ENCODE assay signal across 18 mouse cellular contexts in genomic region chr3:138479489-138479888, GRCm38 (mm10). TPM values are rescaled to one million over a fixed set of nuclear protein-coding genes. Genes with fewer than 3 reads are reported as not detected.
DNase-seq lines count a peak whose midpoint lies in the region; ATAC-seq and TF ChIP-seq lines count a peak whose summit lies in the region.
"Had no signal": no experiment of that assay in that cellular context is flagged by ENCODE, and none has a peak within 500 bp of the region (broad histone marks: within the 10 kb centered on the region; RNA-seq: fewer than 3 reads in every experiment).

No protein-coding gene starts in this region.

- TF ChIP-seq CTCF in liver, postnatal 0 days (IDR thresholded peaks at IDR 0.05; ENCODE audit: low read depth): no peak

- no peaks in the 10 kb centered on the region for H3K27me3 ChIP-seq in liver, embryonic 12.5 days (replicated peaks)
- no peaks in the 10 kb centered on the region for H3K27me3 ChIP-seq in liver, postnatal 0 days (ENCODE audit: insufficient read depth, low read length)
- H3K27me3 ChIP-seq in liver, embryonic 13.5 days: no peaks in the 10 kb centered on the region
- H3K27me3 ChIP-seq: embryonic facial prominence, embryonic 15.5 days; forebrain, embryonic 15.5 days; heart, embryonic 12.5 days had no signal

- H3K9me3 ChIP-seq in liver, embryonic 12.5 days (replicated peaks): 0 out of 2 replicates have a peak, but pooled peaks cover under 1% of the 10 kb centered on the region
- H3K9me3 ChIP-seq in liver, postnatal 0 days (ENCODE audit: low read length): no peaks in the 10 kb centered on the region
- no peaks in the 10 kb centered on the region for H3K9me3 ChIP-seq in liver, embryonic 13.5 days (replicated peaks)
- H3K9me3 ChIP-seq: embryonic facial prominence, embryonic 15.5 days; forebrain, embryonic 15.5 days; hindbrain, embryonic 10.5 days had no signal

- 63% methylated on average over 8 of the region's 8 CpGs for WGBS in liver, embryonic 12.5 days (ENCODE audit: insufficient replicate concordance)
- 72% methylated on average over 8 of the region's 8 CpGs for WGBS in liver, postnatal 0 days (ENCODE audit: insufficient replicate concordance)
- 54% methylated on average over 8 of the region's 8 CpGs for whole genome bisulfite sequencing in liver, embryonic 13.5 days (ENCODE audit: insufficient replicate concordance)

- H3K4me2 ChIP-seq in liver, embryonic 12.5 days: peak overlapping the region; percentile 3; the same call in 1 of the 2 replicates
- H3K4me2 ChIP-seq in liver, postnatal 0 days (ENCODE audit: low read depth, low read length): no peak overlapping the region
- H3K4me2 ChIP-seq in liver, embryonic 13.5 days: no peak overlapping the region
- H3K4me2 ChIP-seq: embryonic facial prominence, embryonic 15.5 days; forebrain, embryonic 15.5 days; heart, embryonic 12.5 days; hindbrain, embryonic 14.5 days had no signal

- peaks cover 76% of the 10 kb centered on the region for H3K36me3 ChIP-seq in liver, embryonic 12.5 days
- peaks cover 22% of the 10 kb centered on the region for H3K36me3 ChIP-seq in liver, postnatal 0 days (replicated peaks; ENCODE audit: insufficient read depth, low read length)
- peaks cover 60% of the 10 kb centered on the region for H3K36me3 ChIP-seq in liver, embryonic 13.5 days

- TF ChIP-seq EP300 in liver, postnatal 0 days (IDR thresholded peaks at IDR 0.05; ENCODE audit: low read depth): no peak

- DNase-seq in liver, postnatal 0 days: no peak
- peak; percentile 18 for DNase-seq in liver, embryonic 13.5 days
- no peak for DNase-seq in thymus, postnatal 10 days (ENCODE audit: low spot score in 2 of 2)
- no peak for DNase-seq in left cerebral cortex, adult 9 months (ENCODE audit: low spot score in 2 of 2)
- DNase-seq: adrenal gland, adult 8-10 months; adrenal gland, postnatal 36 days; cerebellum, adult 11 months; cerebellum, adult 9-11 months; cerebellum, postnatal 36 days; heart, adult 2 months had no signal

- peaks cover 35% of the 10 kb centered on the region for H3K4me1 ChIP-seq in liver, embryonic 12.5 days
- no peaks in the 10 kb centered on the region for H3K4me1 ChIP-seq in liver, postnatal 0 days (ENCODE audit: insufficient read depth)
- H3K4me1 ChIP-seq in liver, embryonic 13.5 days (replicated peaks): peaks cover 33% of the 10 kb centered on the region
- H3K4me1 ChIP-seq: embryonic facial prominence, embryonic 15.5 days; forebrain, embryonic 15.5 days; hindbrain, embryonic 10.5 days had no signal

- no peak overlapping the region for H3K4me3 ChIP-seq in liver, embryonic 12.5 days
- no peak overlapping the region for H3K4me3 ChIP-seq in liver, postnatal 0 days (ENCODE audit: low read depth, low read length)
- no peak overlapping the region for H3K4me3 ChIP-seq in liver, embryonic 13.5 days (replicated peaks)
- H3K4me3 ChIP-seq: embryonic facial prominence, embryonic 15.5 days; erythroblast, embryonic 14.5 days; forebrain, embryonic 15.5 days; heart, adult 2 months; heart, embryonic 12.5 days; hindbrain, embryonic 10.5 days had no signal

- peak; percentile 77 for ATAC-seq in liver, embryonic 12.5 days
- ATAC-seq in liver, postnatal 0 days: no peak
- ATAC-seq in liver, embryonic 13.5 days (ENCODE audit: low read depth): peak; percentile 79
- peak; percentile 60 for ATAC-seq in megakaryocyte progenitor cell, adult 5-6 weeks (replicated peaks; ENCODE audit: poor library complexity)
- ATAC-seq: forebrain, embryonic 15.5 days had no signal

- peak overlapping the region; percentile 41; the same call in 1 of the 2 replicates for H3K27ac ChIP-seq in liver, embryonic 12.5 days
- no peak overlapping the region for H3K27ac ChIP-seq in liver, postnatal 0 days (ENCODE audit: low read depth)
- no peak overlapping the region for H3K27ac ChIP-seq in liver, embryonic 13.5 days
- H3K27ac ChIP-seq: embryonic facial prominence, embryonic 15.5 days; forebrain, embryonic 15.5 days; heart, adult 2 months; hindbrain, embryonic 10.5 days; hindbrain, embryonic 14.5 days had no signal

- H3K9ac ChIP-seq in liver, embryonic 12.5 days: no peak overlapping the region
- H3K9ac ChIP-seq in liver, postnatal 0 days (replicated peaks): no peak overlapping the region
- no peak overlapping the region for H3K9ac ChIP-seq in liver, embryonic 13.5 days
- H3K9ac ChIP-seq: embryonic facial prominence, embryonic 15.5 days; forebrain, embryonic 15.5 days; heart, embryonic 12.5 days; hindbrain, embryonic 14.5 days had no signal

RNA-seq across cellular contexts. Expression of gene Metap1, which starts 9.8 kb away (rescaled TPM):
- polyA plus RNA-seq in liver, embryonic 12.5 days (2016; fragmentation: Nextera tagmentation; extraction: Ambion mirVana): 31.8 and 33.1 TPM in 2 replicates
- 17.3 and 17.4 TPM in 2 replicates for polyA plus RNA-seq in liver, postnatal 0 days (2015; fragmentation: Nextera tagmentation; extraction: Ambion mirVana)
- polyA plus RNA-seq in liver, embryonic 13.5 days (2015; fragmentation: Nextera tagmentation; extraction: Ambion mirVana): 26.1 and 32.0 TPM in 2 replicates
- 42.0 and 45.9 TPM in 2 replicates for total RNA-seq in megakaryocyte progenitor cell, adult 5-6 weeks (2015)
- total RNA-seq in megakaryocyte progenitor cell, adult 5-6 weeks (2017): 47.6 and 61.4 TPM in 2 replicates

RNA-seq across cellular contexts. Expression of gene Adh5, which starts 36.6 kb away (rescaled TPM):
- 96.7 and 98.9 TPM in 2 replicates for polyA plus RNA-seq in liver, embryonic 12.5 days (2016; fragmentation: Nextera tagmentation; extraction: Ambion mirVana)
- 247 and 271 TPM in 2 replicates for polyA plus RNA-seq in liver, postnatal 0 days (2015; fragmentation: Nextera tagmentation; extraction: Ambion mirVana)
- polyA plus RNA-seq in liver, embryonic 13.5 days (2015; fragmentation: Nextera tagmentation; extraction: Ambion mirVana): 89.4 and 104 TPM in 2 replicates
- total RNA-seq in megakaryocyte progenitor cell, adult 5-6 weeks (2015): 114 and 130 TPM in 2 replicates
- 125 and 126 TPM in 2 replicates for total RNA-seq in megakaryocyte progenitor cell, adult 5-6 weeks (2017)

RNA-seq across cellular contexts. Expression of gene Eif4e, which starts 46.5 kb away (rescaled TPM):
- 251 and 254 TPM in 2 replicates for polyA plus RNA-seq in liver, embryonic 12.5 days (2016; fragmentation: Nextera tagmentation; extraction: Ambion mirVana)
- polyA plus RNA-seq in liver, postnatal 0 days (2015; fragmentation: Nextera tagmentation; extraction: Ambion mirVana): 93.7 and 98.3 TPM in 2 replicates
- polyA plus RNA-seq in liver, embryonic 13.5 days (2015; fragmentation: Nextera tagmentation; extraction: Ambion mirVana): 206 and 264 TPM in 2 replicates
- total RNA-seq in megakaryocyte progenitor cell, adult 5-6 weeks (2015): 424 and 430 TPM in 2 replicates
- total RNA-seq in megakaryocyte progenitor cell, adult 5-6 weeks (2017): 161 and 224 TPM in 2 replicates
